Mouse (Mus musculus): Measurements from ENCODE around the gene Rtf1.

- no peak for TF ChIP-seq CTCF (conservative IDR thresholded peaks at IDR 0.05; ENCODE audit: insufficient read depth, insufficient read length, low read depth, low read length)
- TF ChIP-seq POLR2A (IDR thresholded peaks at IDR 0.05; ENCODE audit: low read depth, low read length): no peak
Observed at GRCm38 (mm10) chr2:119741581-119742411, 66.9 kb downstream of the Rtf1 start, which contains the start of gene Itpka.
